Mouse (Mus musculus): ENCODE data around the gene Ilkap.
A peak's percentile ranks its signal among the peaks of the same experiment; 100 is the strongest.

The Ilkap gene

DNA sequence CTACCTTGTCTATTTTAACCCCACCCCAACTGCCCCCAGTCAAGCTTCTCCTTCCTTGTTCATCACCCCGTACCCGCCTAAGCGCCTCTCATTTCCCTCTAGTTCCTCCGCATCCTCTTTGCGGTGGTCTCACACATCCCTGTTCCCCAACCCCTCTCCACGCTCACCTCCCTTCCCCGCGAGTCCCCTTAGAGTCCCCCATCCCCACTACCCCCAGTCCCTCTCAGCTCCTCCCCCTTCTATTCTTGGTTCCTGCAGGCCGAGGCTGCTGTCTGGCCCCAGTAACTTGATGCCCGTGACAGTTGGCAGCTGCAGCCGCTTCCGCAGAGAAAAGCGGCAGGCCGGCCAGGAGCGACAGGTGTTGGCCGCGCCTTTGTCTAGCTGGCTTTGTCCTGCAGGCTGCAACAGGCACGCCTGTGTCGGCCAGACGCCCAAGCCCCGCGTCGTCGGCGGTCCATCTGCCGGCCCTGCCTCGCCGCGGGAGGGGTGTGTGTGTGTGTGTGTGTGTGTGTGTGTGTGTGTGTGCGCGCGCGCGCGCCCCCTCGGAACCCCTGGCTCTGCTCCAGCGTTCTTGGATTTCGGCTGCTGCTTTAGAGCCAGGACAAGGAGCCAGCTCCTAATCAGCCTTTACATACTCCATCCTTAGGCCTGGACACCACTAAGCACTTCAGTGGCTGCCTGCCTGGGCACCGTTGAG is 15.4 kb upstream of the Ilkap start, which contains the start of gene Hes6:
Gene Hes6 (minus strand): TSS at position 141 of the 697 bp plus-strand sequence.
- DNase-seq = peak; percentile 89

- peak; percentile 64 for DNase-seq
Measured at GRCm38 (mm10) chr1:91413536-91413897, 14.9 kb upstream of the Ilkap start.

DNA sequence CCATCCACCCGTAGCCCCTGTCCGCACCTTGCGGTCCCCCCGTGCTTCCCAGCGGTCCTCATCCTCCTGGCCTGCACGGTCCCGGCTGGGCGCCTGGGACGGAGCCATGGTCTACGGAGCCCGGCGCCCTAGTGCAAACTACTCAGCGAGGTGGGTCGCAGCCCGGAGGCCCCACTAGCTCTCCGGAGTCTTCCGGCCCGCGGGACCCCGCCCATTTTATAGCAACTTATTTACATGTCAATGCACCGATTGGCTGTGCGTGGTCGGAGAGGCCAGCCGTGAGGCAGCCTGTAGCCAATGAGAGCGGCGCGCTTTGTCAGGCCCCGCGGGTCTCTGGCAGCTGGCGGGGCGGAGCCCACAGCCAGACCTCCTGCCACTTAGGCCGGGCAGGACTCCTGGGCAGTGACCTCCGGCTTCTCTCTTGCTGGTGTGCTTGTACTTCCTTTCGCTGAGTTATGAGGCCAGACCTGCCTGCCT is 14.5 kb upstream of the Ilkap start:
- DNase-seq = peak; percentile 97

- DNase-seq = peak; percentile 59
Measured at GRCm38 (mm10) chr1:91412286-91413029, 13.8 kb upstream of the Ilkap start.

GRCm38 (mm10) chr1:91411631-91412285 is 13.1 kb upstream of the Ilkap start:
- peak; percentile 23 for DNase-seq

- DNase-seq = no peak
Measured at GRCm38 (mm10) chr1:91407819-91408218, 9.2 kb upstream of the Ilkap start.

- DNase-seq = no peak
Measured at GRCm38 (mm10) chr1:91405406-91406169, 7.0 kb upstream of the Ilkap start.

DNA sequence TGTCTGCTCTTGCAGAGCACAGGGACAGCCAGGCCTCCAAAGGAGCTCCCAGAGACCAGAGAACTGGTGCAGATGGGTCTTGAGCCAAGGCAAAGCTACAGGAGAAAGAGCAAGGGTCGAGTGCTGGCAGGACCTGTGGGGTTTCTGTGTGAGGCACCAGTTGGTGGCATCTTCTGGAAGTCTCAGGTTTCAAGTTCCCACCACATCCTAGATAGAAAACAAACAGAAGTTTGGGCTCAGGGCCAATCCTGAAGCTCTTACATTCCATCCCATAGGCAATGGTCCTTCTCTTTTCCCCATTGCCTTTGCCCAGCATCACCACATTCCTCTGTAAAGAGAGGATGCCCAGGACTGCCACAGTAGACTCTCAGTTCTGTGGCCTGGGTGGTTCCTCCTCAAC is 6.4 kb upstream of the Ilkap start:
- DNase-seq = no peak

GRCm38 (mm10) chr1:91397927-91398259 is 722 bp downstream of the Ilkap start:
- DNase-seq = no peak

DNA sequence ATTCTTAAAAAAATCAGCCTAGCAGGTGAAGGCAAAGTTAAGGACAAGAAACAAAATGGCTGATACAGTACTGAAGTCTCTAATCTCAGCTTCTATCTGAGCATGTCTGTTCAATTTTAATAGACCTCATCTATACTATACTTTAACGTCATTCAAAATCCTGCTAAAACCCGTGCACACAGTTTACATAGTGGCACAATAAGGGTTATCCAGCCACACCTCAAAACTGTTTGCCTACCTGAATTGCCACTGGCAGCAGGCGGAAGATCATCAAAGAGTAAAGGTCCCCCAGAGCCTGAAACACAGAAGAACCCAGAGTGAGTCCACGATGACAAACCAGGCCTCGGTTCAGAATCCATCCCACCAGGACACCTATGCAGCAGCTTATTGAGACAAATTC is 8.2 kb downstream of the Ilkap start:
- DNase-seq = no peak

- DNase-seq = no peak
Measured at GRCm38 (mm10) chr1:91381091-91381471, 17.5 kb downstream of the Ilkap start.

GRCm38 (mm10) chr1:91380453-91381090 is 18.0 kb downstream of the Ilkap start:
- peak; percentile 90 for DNase-seq

- DNase-seq = no peak
Measured at GRCm38 (mm10) chr1:91373414-91373835, 25.2 kb downstream of the Ilkap start.

- no peak for DNase-seq
Measured at GRCm38 (mm10) chr1:91370055-91370454, 28.6 kb downstream of the Ilkap start.

- no peak for DNase-seq
Measured at GRCm38 (mm10) chr1:91369408-91369807, 29.2 kb downstream of the Ilkap start.

- no peak for DNase-seq
Measured at GRCm38 (mm10) chr1:91367295-91367694, 31.3 kb downstream of the Ilkap start.

DNA sequence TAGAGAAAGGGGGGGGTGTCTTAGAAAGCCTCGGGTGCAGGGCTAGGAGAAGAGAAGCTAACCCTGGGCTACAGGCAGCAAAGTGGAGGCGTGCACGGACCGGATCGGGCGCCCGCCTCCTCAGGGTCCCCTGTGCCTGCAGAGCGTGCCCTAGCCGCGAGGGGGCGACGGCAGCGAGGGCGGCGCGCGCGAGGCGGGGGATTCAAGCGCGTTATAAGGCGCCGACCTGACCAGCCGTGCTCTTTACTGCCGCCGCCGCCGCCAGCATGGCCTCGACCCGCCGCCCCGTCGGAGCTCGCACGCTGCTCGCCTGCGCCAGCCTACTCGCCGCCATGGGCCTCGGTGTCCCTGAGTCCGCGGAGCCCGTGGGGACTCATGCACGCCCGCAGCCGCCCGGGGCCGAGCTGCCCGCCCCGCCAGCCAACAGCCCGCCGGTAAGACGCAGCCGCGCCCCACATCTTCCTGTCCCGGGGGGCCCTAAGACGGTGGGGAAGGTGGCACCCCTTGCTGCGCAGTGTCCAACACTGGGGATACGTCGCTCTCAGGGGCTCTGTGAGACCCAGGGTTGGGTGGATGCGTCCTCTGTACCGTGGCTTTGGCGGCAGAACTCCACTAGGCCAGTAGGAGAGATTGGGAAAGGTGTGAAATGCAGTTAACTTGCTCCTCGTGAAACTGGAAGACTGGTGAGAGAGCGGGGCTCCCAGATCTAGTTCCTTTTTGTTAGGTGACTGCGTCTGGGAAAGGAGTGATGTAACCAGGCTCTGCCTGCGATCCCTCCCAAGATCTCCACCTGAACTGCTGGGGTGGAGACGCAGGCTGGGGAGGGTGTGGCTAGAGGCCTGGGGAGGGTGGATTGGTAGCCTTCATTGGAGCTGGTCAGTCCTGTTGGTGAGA is 32.2 kb downstream of the Ilkap start, which contains the start of gene Erfe:
Gene Erfe (plus strand): TSS at position 216 of the 894 bp plus-strand sequence.
- peak; percentile 82 for DNase-seq

DNA sequence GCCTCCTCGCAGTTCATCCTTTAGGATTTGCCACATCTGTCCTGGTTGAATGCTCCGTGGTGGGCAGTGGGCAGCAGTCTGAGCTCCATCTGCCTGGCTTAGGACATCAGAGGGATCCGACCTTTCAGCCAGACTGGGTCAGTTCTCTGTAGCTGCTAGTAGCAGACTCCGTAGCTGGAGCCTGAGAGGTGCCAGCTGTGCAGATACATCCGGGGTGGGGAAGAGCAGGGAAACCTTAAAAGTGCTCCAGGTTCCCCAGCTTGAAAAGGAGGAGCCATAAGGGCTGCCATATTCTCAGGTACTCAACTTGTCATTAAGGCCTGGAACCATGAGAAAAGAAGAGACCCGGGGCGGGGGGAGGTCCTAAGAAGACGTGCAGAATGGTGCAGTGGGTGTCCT is 32.8 kb downstream of the Ilkap start:
- DNase-seq = no peak

DNA sequence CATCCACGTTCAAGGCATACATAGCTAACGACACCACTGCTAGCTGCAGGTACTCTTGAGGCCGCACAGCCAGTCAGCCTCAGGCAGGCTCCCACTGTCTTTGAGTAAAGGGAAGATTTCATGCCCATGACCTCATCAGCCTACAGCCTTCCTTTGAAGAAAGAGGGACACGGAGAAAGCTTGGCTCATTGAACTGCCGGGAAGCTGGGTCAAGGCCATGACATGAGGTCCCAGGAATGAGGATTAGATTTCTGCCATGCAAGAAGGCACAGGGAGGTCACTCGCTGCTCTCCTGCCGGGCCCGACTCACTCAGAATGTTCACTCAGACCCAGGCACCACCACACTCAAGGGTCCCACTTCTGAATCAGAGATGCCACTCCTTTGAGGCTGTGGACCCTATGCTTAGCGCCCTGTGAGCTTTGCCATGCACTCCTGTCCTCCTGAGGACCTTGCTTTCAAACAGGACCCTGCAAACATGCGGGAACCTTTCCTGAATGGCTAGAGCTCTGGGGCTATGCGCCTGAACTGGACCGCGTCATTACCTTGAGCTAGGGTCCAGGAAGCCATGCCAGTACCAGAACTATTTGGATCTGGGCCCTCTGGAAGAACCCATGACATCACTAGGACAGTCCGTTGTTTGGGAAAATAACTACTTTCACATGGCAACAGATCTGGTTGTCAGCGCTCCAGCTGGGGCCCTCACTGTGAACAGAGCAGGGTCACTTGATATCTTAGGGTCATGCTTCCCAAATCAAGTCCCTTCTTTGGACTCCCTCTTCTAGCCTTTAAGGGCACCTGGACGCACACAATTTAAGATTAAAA is 33.6 kb downstream of the Ilkap start:
- DNase-seq = no peak

DNA sequence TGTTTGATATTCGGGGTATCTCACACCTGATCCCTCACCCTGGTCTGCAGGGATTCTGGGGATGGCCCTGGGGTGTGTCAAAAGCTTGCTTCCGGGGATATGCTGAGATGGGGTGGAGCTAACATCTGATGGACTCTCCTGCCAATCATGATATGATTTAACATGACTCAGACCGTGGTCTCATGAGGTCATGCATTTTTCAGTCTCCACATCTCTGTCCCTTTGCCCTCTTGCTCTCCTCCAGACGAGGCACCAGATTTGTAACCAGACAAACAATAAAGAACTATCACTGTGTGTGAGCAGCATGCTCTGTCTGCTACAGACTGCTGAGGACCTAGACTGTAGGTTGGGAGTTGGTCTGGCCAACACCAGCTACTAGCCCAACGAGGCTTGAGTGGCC is 36.5 kb downstream of the Ilkap start:
- DNase-seq = no peak
